Mouse (Mus musculus) kidney, postnatal 10 days (tissue): Measurements from ENCODE around the gene Tcf3.
A peak's percentile ranks its signal among the peaks of the same experiment; 100 is the strongest.

Experiments used
- DNase-seq: peaks from one replicate; pipeline ENCODE4 v3.0.0; 2021; ENCODE audit warnings: mixed read lengths

The Tcf3 gene

DNA sequence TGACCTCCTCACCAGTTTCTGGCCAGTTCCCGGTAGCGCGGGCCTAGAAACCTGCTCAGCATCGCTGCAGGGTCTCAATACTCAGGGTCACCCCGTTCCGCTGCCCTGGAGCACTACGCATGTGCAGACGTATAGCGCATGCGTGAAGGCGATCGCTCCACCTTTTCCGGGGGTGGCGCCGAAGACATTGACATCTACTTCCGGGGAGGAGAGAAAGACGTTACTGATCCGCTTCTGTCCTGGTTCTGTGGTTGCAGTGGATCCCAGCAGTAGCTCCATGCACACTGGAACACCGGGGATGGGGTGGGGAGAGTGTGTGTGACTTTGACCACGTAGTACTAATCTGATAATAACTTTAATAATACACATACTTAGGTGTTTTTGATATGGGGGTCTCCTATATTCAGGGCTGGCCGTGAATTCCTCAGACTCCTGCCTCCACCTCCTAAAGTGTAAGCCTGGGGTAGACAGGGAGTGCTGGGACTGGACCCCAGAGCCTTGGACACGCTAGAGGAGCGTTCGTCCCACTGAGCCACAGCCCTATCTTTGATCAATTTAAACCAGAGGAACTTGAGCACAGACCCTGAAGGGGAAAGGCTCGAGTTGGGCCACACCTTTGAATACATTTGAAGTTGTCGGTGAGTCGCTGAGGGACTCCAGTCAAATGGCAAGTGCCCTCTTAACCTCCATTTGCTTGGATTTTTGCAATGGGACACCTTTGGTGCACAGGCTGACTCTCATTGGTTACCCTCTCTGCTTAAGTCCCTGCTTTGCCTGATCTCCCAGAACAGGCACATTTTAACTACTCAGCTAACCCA lies 26.6 kb downstream of the Tcf3 start, which contains the start of gene Uqcr11:
Gene Uqcr11 (minus strand): TSS at position 147 of the 818 bp plus-strand sequence.
- DNase-seq: peak; percentile 94

GRCm38 (mm10) chr10:80405481-80406173 lies 27.8 kb downstream of the Tcf3 start:
- DNase-seq: no peak

DNA sequence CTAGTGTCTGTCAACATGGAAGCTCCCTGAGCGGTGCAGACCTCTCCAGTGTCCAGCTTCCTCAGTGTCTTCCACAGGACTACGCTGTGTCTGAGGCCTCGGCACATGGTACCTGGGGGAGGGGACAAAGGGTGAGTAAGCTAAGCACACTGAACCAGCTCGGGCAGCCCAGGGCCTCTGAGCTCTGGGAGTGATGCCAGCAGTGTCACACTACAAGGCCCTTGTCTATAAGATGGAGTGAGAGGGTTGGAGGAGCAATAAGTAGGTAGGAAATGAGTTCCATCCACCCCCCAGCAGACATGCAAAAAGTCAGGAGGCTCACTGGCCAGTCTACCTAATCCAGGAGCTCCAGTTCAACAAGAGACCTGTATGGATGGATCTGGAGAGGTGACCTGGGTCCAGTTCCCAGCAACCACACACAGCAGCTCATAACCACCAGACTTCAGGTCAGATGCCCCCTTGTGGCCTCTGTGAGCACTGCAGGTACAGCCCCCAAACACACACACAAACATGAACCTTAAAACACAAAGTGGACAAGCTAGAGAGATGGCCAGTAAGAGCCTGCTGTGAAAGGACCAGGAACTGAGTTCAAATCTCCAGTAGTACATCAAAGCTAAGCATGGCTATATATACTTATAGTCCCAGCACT lies 30.3 kb downstream of the Tcf3 start:
- DNase-seq: peak; percentile 63

GRCm38 (mm10) chr10:80400704-80401161 lies 32.7 kb downstream of the Tcf3 start:
- no peak for DNase-seq

- no peak for DNase-seq
Observed at GRCm38 (mm10) chr10:80399973-80400703, 33.3 kb downstream of the Tcf3 start.

- DNase-seq: peak; percentile 100
Observed at GRCm38 (mm10) chr10:80399191-80399972, 34.1 kb downstream of the Tcf3 start, which contains the start of gene Mbd3. Gene Mbd3 (minus strand): TSS chr10:80399550.

DNA sequence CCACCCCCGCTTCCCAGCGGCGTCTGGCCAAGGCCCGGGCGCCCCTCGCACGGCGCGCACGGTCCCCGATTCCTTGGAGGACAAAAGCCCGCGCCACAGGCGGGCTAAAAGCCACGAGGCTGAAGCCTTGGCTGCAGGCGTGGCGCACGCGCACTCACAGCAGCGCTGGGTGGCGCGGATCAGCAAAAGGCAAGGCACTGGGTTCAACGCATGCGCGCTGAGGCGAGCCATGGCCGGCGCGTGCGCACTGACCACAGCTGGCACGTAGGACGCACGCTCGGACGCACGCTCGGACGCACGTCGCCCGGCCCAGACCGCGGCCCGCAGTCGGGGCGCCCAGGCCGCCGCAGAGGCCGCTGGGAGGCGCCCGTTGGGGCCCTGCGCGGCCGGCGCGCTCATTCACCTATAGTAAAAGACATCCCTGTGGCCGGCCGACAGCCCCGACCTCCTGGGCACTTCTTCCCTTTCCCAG lies 34.7 kb downstream of the Tcf3 start:
- peak; percentile 99 for DNase-seq

DNA sequence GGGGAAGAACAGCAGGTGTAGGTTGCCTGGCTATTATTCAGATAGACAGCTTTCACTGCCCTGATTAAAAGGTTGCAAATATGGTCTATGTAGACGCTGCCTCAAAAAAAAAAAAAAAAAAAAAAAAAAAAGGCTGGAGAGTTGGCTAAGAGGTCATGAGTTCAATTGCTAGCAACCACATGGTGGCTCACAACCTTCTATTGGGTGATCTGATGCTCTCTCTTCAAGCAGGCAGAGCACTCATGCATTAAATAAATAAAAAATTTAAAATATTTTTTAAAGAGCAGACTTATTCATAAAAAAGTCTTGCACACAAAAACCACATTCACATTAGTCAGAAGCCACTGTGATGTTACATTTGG lies 35.3 kb downstream of the Tcf3 start:
- DNase-seq: no peak

GRCm38 (mm10) chr10:80397524-80398173 lies 35.8 kb downstream of the Tcf3 start:
- DNase-seq: no peak

DNA sequence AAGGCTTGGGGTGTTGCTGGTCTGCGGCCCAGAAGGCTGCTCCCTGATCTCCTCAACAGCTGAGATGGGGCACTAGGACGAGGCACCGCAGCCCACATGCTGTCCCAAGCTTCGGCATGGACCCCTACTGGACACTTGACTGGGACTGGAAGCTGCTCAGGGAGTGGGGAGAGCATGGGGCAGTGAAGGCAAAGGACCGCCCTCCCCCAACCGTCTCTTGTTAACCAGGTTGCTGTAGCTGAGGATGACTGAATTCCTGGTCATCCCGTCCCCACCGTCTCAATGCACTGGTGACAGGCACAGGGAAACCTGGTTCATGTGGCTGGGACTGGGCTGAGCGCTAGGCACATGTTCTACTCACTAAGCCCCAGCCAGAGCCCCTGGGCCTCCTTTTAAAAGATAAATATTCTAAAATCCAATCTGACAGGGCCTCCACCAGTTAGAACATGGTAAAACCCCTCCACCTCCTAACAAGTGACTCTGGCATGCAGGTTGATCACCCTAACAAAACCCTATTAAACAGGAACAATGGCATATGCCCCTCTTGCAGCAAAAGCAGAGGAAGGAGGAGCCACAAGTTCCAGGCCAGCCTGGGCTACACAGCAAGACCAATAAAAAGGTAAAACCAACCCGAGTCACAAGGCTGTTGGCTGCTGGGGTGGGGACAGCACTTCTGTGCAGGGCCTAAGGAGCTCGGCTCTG lies 36.5 kb downstream of the Tcf3 start:
- no peak for DNase-seq

- no peak for DNase-seq
Observed at GRCm38 (mm10) chr10:80395025-80395627, 38.3 kb downstream of the Tcf3 start.

DNA sequence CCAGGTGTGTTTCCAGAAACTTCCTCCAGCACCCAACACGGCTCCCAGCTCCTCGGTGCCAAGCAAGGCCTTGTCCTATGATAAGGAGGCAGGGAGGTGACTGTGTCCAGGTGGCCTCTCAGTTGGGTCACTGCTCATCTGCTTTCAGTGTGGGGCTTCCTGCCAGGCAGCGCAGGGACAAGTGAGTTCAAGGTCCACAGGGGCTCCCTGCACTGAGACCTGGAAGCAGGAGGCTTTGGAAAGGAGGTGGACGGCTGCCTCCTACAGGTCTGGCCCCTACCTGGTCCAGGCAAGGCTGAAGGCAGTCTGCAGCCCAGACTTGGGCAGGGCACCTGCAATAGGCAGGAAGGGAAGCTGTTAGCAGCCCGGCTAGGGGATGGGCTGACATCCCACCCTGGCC lies 40.8 kb downstream of the Tcf3 start:
- peak; percentile 58 for DNase-seq

DNA sequence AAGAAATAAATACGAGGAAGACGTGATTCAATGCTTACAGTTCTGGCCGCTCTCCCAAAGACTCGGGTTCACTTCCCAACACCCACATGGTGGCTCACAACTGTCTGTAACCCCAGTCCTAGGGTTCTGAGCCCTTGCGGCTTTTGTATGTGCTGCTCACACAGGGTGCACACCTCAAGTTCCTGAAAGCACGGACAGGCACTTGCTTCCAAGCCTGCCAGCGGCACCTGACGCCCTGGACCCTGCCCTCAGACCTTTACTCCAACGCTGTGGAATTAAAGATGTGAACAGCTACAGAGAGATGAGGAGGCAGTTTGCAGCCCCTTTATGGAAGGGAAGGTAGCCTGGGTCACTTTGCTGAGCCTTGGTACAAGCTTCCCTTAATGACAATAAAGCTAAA lies 42.8 kb downstream of the Tcf3 start:
- DNase-seq: no peak

DNA sequence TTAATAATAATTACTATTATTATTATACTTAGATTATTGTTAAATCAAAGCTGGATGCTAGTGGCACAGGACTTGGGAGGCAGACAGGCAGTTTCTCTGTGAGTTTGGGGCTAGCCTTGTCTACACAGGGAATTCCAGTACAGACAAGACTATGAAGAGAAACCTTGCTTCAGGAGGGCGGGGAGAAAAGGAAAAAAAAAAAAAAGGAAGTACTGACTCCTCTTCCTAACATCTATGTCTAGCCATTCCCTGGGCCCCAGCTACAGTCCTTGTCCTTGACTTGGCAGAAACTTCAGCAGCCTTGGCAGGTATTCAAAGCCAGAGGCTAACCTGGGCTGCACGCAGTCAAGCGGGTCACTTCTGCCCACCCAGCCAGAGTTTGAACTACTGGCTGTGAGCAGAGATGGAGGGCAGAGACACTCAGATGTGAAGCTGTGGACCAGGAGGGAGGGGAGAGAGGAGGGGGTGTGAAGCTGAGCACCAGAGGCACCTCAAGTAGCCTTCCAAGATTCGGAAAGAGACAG lies 44.2 kb downstream of the Tcf3 start:
- no peak for DNase-seq

- no peak for DNase-seq
Observed at GRCm38 (mm10) chr10:80388731-80389130, 44.7 kb downstream of the Tcf3 start.

DNA sequence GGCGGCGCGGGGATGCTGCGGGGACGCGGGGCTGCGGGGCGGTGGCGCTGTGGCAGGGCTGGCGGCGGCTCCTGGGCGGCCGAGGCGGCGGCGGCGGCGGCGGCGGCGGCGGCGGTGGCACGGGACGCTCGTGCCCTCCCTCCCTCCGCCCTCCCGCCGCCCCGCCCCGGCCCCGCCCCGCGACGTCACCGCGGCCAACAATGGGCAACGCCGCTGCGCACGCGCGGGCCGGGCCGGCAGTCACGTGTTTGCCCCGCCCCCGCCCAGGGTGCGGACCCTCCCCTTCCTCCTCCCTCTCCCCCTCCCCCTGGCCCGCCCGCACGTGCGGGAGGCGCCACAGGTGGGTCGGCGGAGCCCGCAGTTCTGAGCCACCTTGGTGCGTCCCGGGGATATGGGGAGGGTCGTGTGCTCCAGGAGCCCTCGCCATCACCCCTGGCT lies 45.9 kb downstream of the Tcf3 start, which contains the start of gene Mex3d:
Gene Mex3d (minus strand): TSS at position 138 of the 438 bp plus-strand sequence.
- peak; percentile 96 for DNase-seq

DNA sequence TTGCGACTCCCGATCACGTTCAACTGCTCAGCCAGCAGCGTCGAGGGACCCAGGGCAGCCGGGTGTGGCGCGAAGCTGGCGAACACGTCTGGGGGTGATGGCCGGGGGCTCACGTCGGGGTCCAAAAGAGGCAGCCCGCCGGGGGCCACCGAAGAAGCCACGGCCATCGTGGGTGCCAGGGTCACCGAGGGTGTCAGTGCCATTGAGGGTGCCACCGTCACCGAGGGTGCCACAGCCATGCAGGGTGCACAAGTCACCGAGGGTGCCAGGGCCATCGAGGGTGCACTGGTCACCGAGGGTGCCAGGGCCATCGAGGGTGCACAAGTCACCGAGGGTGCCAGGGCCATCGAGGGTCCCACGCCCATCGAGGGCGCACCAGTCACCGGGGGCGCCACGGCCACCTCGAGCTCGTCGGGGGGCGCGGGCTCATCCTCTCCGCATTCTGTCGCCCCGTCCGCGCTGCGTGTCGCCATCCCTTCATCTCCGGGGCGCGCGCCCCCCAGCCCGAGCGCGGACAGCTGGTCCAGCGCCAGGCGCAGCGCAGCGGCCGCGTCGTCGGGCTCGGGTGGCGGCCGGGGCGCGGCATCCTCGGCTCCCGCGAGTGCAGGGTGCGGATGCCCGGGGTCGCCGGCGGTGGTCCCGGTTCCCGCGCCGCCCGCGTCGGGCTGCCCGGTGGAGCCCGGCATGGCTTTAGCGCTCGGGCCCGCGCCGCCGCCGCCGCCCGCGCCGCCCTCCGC lies 46.5 kb downstream of the Tcf3 start:
- DNase-seq: peak; percentile 64

- DNase-seq: peak; percentile 72
Observed at GRCm38 (mm10) chr10:80385811-80386734, 47.4 kb downstream of the Tcf3 start.
